Mouse (Mus musculus): ENCODE measurements around the gene Hbp1. TPM values are rescaled to one million over a fixed set of nuclear protein-coding genes. Genes with fewer than 3 reads are reported as not detected.

Gene Hbp1
- polyA plus RNA-seq, 1 experiment, result 2.0 TPM

DNA sequence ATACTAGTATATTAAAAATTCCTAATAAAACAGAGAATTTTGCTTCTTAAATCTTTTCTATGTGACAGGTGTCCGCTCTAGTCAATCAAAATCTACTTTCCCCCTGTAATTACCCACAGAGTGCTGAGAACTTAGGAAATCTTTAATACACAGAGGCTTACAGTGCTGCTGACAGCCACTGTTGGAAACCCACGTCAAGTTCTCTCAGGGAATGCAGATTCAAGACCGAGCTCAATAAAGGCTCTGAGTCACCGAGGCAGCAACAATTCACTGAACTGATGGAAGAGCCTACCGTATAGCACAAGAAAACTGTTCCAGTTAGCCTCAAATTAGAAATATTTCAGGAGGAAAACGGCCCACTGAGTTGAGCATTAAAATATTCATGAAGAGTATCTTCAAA is 33.4 kb upstream of the Hbp1 start:
- Histone ChIP-seq H3K27me3 (replicated peaks) (no peaks in the 10 kb centered on the region), H3K4me1 (peaks cover 82% of the 10 kb centered on the region), H3K4me3 (replicated peaks) (no peak overlapping the region), H3K9me3 (no peaks in the 10 kb centered on the region), H3K36me3 (replicated peaks; ENCODE audit: low read length) (peaks cover 99% of the 10 kb centered on the region)
- TF ChIP-seq FLI1 (IDR thresholded peaks at IDR 0.05; ENCODE audit: low read length) (no peak), GATA1 (IDR thresholded peaks at IDR 0.05; ENCODE audit: borderline replicate concordance, low read length) (no peak)

DNA sequence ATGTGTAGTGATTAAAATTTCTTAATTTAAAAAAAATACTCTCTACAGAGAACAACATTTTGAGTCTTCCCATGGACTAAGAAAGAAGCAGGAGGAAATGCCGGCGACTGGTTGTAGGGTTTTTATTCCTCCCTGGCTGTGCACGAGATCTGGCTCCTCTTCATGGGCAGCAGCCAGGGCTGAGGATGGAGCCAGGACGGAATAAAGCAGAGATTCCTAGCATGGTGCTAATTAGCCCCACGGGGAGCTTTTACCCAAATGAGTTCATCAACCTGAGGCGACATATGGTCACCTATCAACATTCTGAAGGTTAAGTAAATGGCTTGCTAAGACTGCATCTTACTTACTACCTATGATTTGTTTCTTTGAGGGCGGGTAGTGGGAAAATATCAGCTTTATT is 32.9 kb upstream of the Hbp1 start:
- Histone ChIP-seq H3K4me3 (replicated peaks) (no peak overlapping the region), H3K36me3 (replicated peaks; ENCODE audit: low read length) (peaks cover 99% of the 10 kb centered on the region), H3K27me3 (replicated peaks) (no peaks in the 10 kb centered on the region), H3K4me1 (peaks cover 82% of the 10 kb centered on the region), H3K9me3 (no peaks in the 10 kb centered on the region)
- no peak for TF ChIP-seq FLI1 (IDR thresholded peaks at IDR 0.05; ENCODE audit: low read length)
- TF ChIP-seq GATA1 (IDR thresholded peaks at IDR 0.05; ENCODE audit: borderline replicate concordance, low read length), result no peak

DNA sequence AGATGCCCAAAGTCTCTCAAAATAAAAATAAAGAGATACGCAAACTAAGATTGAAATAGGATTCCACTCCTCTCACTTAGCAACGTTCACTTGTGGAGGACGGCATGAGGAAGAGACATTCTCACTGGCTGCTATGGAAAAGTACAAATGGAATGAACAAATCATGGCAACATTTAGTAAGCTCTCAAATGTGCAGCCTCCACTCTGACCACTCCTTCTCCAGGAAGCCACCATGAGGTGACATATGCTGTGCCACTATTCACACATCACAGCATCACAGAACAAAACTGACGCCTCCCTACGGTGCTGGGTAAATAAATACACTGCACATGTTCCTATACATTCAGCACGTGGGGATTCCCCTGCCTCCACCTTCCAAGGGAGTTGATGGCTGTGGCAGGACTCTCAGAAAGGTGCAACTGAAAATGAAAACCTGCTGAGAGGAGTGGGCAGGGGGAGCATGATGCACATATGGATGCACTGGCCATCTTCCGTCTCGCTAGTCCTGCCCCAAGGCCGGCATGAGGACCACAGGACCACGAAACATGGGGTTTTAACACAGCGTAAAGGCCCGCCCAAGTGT is 27.4 kb upstream of the Hbp1 start:
- H3K4me1 ChIP-seq, result peaks cover 81% of the 10 kb centered on the region
- peaks cover 94% of the 10 kb centered on the region for H3K36me3 ChIP-seq (replicated peaks; ENCODE audit: low read length)
- H3K4me3 ChIP-seq (replicated peaks), result no peak overlapping the region
- H3K9me3 ChIP-seq, result no peaks in the 10 kb centered on the region
- no peaks in the 10 kb centered on the region for H3K27me3 ChIP-seq (replicated peaks)
- TF ChIP-seq GATA1 (IDR thresholded peaks at IDR 0.05; ENCODE audit: borderline replicate concordance, low read length) (no peak), FLI1 (IDR thresholded peaks at IDR 0.05; ENCODE audit: low read length) (no peak)

DNA sequence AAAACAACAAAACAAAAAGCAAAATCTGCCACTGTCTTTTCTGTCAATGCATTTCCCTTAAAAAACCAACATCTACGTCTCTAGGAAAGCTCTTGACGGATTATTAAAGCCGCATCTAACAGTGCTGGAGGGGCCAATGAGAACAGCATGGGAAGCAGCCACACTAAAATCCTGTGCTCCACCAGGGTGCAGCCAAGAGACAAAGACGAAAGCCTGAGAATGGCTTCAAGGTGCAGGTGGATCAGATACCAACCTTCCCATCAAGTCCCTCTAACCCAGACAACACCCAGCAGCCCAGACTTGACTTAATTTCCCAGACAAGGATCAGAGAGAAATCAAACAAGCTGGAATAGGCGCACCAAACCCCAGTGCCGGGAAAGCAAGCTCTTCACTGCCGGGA is 26.2 kb upstream of the Hbp1 start:
- Histone ChIP-seq H3K4me1 (peaks cover 82% of the 10 kb centered on the region), H3K27me3 (replicated peaks) (no peaks in the 10 kb centered on the region), H3K4me3 (replicated peaks) (no peak overlapping the region), H3K36me3 (replicated peaks; ENCODE audit: low read length) (peaks cover 94% of the 10 kb centered on the region), H3K9me3 (no peaks in the 10 kb centered on the region)
- TF ChIP-seq FLI1 (IDR thresholded peaks at IDR 0.05; ENCODE audit: low read length) (no peak), GATA1 (IDR thresholded peaks at IDR 0.05; ENCODE audit: borderline replicate concordance, low read length) (no peak)

DNA sequence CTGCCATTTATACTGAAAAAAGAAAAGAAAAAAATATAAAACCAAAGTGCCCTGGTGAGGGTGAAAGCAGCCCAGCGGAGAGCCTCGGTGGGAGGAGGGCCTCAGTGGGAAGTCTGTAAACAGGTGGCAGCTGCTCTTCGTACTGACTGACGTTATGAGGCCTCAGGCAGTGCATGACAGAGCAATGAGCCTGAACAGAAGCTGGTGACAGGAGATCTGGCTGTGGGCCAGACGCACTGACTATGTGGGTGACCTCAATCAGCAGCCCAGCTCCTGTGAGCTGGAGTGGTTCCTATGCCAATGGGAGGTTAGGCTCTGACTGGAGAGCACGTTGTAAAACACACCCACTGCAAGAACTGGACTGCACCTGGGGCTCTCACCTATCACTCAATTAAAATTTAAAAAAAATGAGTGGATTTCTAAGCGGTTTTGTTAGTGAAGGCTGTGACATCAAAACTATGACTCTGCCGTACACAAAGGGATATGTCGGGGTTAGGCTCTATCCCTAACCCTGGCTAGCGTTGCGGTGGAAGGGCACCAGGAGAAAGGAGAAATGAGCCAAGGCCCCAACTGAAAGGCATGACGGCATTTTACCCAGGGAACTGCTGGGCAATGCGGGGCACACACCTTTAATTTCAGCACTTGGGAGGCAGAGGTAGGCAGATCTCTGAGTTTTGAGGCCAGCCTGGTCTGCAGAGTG is 23.3 kb upstream of the Hbp1 start:
- peaks cover 94% of the 10 kb centered on the region for H3K36me3 ChIP-seq (replicated peaks; ENCODE audit: low read length)

DNA sequence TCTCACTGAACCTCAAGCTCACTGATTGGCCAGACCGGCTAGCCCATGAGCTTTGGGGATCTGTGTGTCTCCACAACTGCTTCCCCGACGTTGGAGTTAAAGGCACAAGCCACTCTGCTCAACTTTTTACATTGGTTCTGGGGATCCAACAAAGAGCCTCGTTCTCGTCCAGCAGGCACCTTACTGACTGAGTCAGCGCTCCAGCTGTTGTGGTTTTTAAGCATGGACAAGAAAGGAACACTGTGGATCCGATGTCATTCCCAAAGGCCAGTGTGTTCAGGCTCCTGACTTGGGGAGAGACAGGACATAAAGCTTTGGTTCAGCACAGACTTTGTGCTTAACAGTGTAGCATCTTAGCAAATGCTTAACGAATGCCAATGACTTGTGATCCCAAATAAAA is 21.2 kb upstream of the Hbp1 start:
- TF ChIP-seq GATA1 (IDR thresholded peaks at IDR 0.05; ENCODE audit: borderline replicate concordance, low read length) (no peak), FLI1 (IDR thresholded peaks at IDR 0.05; ENCODE audit: low read length) (no peak)
- H3K36me3 ChIP-seq (replicated peaks; ENCODE audit: low read length), result peaks cover 93% of the 10 kb centered on the region
- no peak overlapping the region for H3K4me3 ChIP-seq (replicated peaks)
- no peaks in the 10 kb centered on the region for H3K9me3 ChIP-seq
- peaks cover 72% of the 10 kb centered on the region for H3K4me1 ChIP-seq
- no peaks in the 10 kb centered on the region for H3K27me3 ChIP-seq (replicated peaks)

More for the DNA sequence above, 23.3 kb upstream of the Hbp1 start:
- H3K4me3 ChIP-seq (replicated peaks), result no peak overlapping the region
- TF ChIP-seq GATA1 (IDR thresholded peaks at IDR 0.05; ENCODE audit: borderline replicate concordance, low read length) (no peak), FLI1 (IDR thresholded peaks at IDR 0.05; ENCODE audit: low read length) (no peak)
- H3K27me3 ChIP-seq (replicated peaks), result no peaks in the 10 kb centered on the region
- H3K4me1 ChIP-seq, result peaks cover 87% of the 10 kb centered on the region
- H3K9me3 ChIP-seq, result no peaks in the 10 kb centered on the region

DNA sequence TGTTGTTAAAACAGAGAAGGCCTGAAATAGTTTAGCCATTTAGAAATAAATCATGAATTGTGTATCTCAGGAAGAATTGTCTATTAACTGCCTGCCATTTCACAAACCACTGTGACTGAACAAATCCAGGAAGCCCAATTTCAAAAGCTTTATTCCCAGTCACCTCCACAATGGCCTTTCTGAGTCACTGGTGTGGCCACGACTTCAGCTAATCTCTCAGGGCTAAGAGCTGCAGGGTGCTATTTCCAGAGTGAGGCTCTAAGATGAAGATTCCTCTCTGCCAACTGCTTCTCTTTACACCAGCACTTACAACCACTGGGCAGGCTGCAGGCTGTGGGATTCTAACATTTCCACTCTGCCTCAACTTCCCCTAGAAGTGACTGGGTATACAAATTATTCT is 18.8 kb upstream of the Hbp1 start:
- peaks cover 79% of the 10 kb centered on the region for H3K4me1 ChIP-seq
- peaks cover 98% of the 10 kb centered on the region for H3K36me3 ChIP-seq (replicated peaks; ENCODE audit: low read length)
- H3K9me3 ChIP-seq, result no peaks in the 10 kb centered on the region
- H3K4me3 ChIP-seq (replicated peaks), result no peak overlapping the region
- no peaks in the 10 kb centered on the region for H3K27me3 ChIP-seq (replicated peaks)
- TF ChIP-seq FLI1 (IDR thresholded peaks at IDR 0.05; ENCODE audit: low read length), result no peak
- no peak for TF ChIP-seq GATA1 (IDR thresholded peaks at IDR 0.05; ENCODE audit: borderline replicate concordance, low read length)

DNA sequence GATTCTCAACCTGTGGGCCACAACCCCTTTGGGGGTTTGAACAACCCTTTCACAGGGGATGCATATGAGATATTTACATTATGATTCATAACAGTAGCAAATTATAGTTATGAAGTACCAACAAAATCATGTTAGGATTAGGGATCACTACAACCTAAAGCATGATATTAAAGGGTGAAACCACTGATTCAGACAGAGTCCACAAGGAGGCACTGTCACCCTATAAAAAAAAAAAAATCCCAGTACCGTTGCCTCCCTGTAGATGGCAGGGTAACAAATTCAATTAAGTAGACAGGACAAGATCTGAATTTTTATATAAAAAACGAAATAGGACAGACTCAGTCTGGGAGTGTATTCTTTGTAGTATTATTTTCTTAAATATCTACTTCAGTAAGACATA is 17.2 kb upstream of the Hbp1 start:
- no peaks in the 10 kb centered on the region for H3K27me3 ChIP-seq (replicated peaks)
- H3K4me1 ChIP-seq, result peaks cover 71% of the 10 kb centered on the region
- H3K36me3 ChIP-seq (replicated peaks; ENCODE audit: low read length), result peaks cover 93% of the 10 kb centered on the region
- TF ChIP-seq FLI1 (IDR thresholded peaks at IDR 0.05; ENCODE audit: low read length) (no peak), GATA1 (IDR thresholded peaks at IDR 0.05; ENCODE audit: borderline replicate concordance, low read length) (no peak)
- no peak overlapping the region for H3K4me3 ChIP-seq (replicated peaks)
- H3K9me3 ChIP-seq, result no peaks in the 10 kb centered on the region

DNA sequence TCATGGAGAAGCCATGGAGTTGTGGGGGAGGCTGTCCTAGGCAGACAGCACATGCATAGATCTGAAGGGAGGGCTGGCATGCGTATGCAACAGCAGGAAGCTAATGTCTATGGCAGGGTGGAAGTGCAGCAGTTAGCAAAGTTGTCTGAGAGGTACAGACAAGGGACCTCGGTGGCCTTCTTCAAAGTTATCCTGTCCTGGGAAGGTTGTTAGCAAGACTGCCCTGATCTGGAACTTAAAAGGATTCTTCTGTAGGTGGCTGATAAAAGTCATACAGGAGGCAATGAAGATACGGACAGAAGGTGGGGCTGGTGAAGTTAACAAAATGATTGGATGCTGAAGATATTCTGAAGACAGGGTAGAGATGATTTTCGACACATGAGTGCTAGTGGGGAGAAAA is 16.1 kb upstream of the Hbp1 start:
- Histone ChIP-seq H3K9me3 (no peaks in the 10 kb centered on the region), H3K4me3 (replicated peaks) (peak overlapping the region; percentile 17), H3K4me1 (peaks cover 67% of the 10 kb centered on the region), H3K36me3 (replicated peaks; ENCODE audit: low read length) (peaks cover 93% of the 10 kb centered on the region), H3K27me3 (replicated peaks) (no peaks in the 10 kb centered on the region)
- no peak for TF ChIP-seq FLI1 (IDR thresholded peaks at IDR 0.05; ENCODE audit: low read length)
- no peak for TF ChIP-seq GATA1 (IDR thresholded peaks at IDR 0.05; ENCODE audit: borderline replicate concordance, low read length)

DNA sequence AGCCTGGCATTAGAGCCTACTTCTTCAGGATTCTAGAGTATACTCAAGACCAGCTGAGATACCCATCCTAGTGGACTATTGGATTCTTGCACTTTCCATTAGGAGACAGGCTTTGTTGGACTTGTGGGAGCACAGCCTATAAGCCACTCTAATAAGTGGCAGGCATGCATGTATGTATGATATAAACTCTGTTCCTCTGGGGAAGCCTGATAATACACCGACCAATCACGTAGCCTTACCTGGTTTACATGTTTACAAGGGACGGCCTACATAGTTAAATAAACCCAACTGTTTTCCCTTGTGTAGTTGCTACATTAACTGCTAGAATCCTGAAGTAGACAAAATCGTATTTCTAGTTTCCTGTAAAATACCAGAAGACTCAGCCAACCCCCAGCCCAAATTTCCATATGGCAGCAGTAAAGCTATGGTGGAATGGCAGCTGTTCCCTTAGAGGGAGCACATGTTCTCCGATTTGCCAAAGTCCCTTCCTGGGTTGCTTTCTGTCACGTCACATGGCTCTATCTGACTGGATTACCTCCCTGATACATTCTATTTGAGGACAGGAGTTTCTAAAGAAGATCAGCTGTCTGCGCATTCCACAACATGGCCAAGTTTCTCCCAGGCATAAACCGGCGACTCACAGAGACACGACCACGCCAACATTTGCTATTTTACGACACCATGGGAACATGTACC is 15.3 kb upstream of the Hbp1 start:
- H3K36me3 ChIP-seq (replicated peaks; ENCODE audit: low read length), result peaks cover 93% of the 10 kb centered on the region
- no peak overlapping the region for H3K4me3 ChIP-seq (replicated peaks)
- H3K4me1 ChIP-seq, result peaks cover 66% of the 10 kb centered on the region
- no peaks in the 10 kb centered on the region for H3K27me3 ChIP-seq (replicated peaks)
- TF ChIP-seq GATA1 (IDR thresholded peaks at IDR 0.05; ENCODE audit: borderline replicate concordance, low read length) (no peak), FLI1 (IDR thresholded peaks at IDR 0.05; ENCODE audit: low read length) (no peak)
- no peaks in the 10 kb centered on the region for H3K9me3 ChIP-seq
